ENCODE assay signal across 7 mouse cellular contexts in the genomic region with DNA sequence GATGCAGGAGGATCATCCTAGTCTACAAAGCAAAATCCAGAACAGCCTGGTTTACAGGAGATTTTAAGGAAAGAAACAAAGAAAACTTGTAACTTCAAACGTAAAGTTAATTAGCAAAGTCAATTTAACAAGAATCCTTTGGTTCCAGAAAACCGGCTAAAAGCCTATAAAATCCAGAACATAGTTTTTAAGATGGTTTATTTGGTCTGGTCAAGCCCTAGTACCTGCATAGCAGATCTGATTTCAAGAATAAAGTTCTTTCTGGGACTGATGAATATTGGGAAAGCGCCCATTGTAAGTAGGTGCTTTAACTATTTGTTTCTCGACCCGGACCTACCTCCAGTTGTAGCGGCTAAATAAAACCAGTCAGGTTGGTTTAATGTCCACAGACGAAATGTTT. TPM values are rescaled to one million over a fixed set of nuclear protein-coding genes. Genes with fewer than 3 reads are reported as not detected.
DNase-seq lines count a peak whose midpoint lies in the region; ATAC-seq and TF ChIP-seq lines count a peak whose summit lies in the region.

No protein-coding gene starts in this region.

- H3K27ac ChIP-seq in embryonic facial prominence, embryonic 15.5 days (replicated peaks) = no peak overlapping the region
- H3K27ac ChIP-seq in limb, embryonic 10.5 days = peak overlapping the region; percentile 81; the same call in 1 of the 2 replicates
- no peak overlapping the region for H3K27ac ChIP-seq in neural tube, embryonic 15.5 days (replicated peaks)

- no peaks in the 10 kb centered on the region for H3K9me3 ChIP-seq in embryonic facial prominence, embryonic 15.5 days (replicated peaks)
- H3K9me3 ChIP-seq in limb, embryonic 10.5 days (replicated peaks) = no peaks in the 10 kb centered on the region
- no peaks in the 10 kb centered on the region for H3K9me3 ChIP-seq in neural tube, embryonic 15.5 days (replicated peaks)

- H3K9ac ChIP-seq in embryonic facial prominence, embryonic 15.5 days = no peak overlapping the region; the same call in 1 of the 2 replicates
- peak overlapping the region; percentile 65 for H3K9ac ChIP-seq in neural tube, embryonic 15.5 days (replicated peaks)

- no peaks in the 10 kb centered on the region for H3K27me3 ChIP-seq in embryonic facial prominence, embryonic 15.5 days
- no peaks in the 10 kb centered on the region for H3K27me3 ChIP-seq in limb, embryonic 10.5 days (ENCODE audit: low read depth, poor library complexity, severe bottlenecking)
- H3K27me3 ChIP-seq in neural tube, embryonic 15.5 days (replicated peaks) = peaks cover 3% of the 10 kb centered on the region; the same call in 1 of the 2 replicates

- peaks cover 2% of the 10 kb centered on the region; the same call in 1 of the 2 replicates for H3K4me1 ChIP-seq in lung, adult 2 months (ENCODE audit: control insufficient read depth, insufficient read depth, low read length)
- peaks cover 12% of the 10 kb centered on the region; the same call in 1 of the 2 replicates for H3K4me1 ChIP-seq in embryonic facial prominence, embryonic 15.5 days
- peaks cover 4% of the 10 kb centered on the region; the same call in 1 of the 2 replicates for H3K4me1 ChIP-seq in limb, embryonic 10.5 days
- peaks cover 18% of the 10 kb centered on the region for H3K4me1 ChIP-seq in neural tube, embryonic 15.5 days

- no peak for ATAC-seq in embryonic facial prominence, embryonic 15.5 days (ENCODE audit: insufficient number of reproducible peaks, low FRiP score, low TSS enrichment, low read depth)
- no peak for ATAC-seq in neural tube, embryonic 15.5 days (ENCODE audit: low FRiP score)

- no peak for TF ChIP-seq CTCF in lung, adult 2 months (IDR thresholded peaks at IDR 0.05; ENCODE audit: insufficient read depth, low read length)

- no peak for TF ChIP-seq POLR2A in lung, adult 2 months (IDR thresholded peaks at IDR 0.05; ENCODE audit: borderline replicate concordance, extremely low read depth, low read depth, low read length)

- peaks cover 10% of the 10 kb centered on the region for H3K36me3 ChIP-seq in embryonic facial prominence, embryonic 15.5 days
- H3K36me3 ChIP-seq in limb, embryonic 10.5 days = peaks cover 11% of the 10 kb centered on the region
- H3K36me3 ChIP-seq in neural tube, embryonic 15.5 days = peaks cover 6% of the 10 kb centered on the region

- H3K4me3 ChIP-seq in lung, adult 2 months (replicated peaks; ENCODE audit: extremely low read depth, low read depth, low read length) = peak overlapping the region; percentile 93
- H3K4me3 ChIP-seq in embryonic facial prominence, embryonic 15.5 days (replicated peaks) = peak overlapping the region; percentile 86
- peak overlapping the region; percentile 83 for H3K4me3 ChIP-seq in limb, embryonic 10.5 days
- peak overlapping the region; percentile 78 for H3K4me3 ChIP-seq in neural tube, embryonic 15.5 days (replicated peaks)

- no peak for DNase-seq in lung, adult 2 months
- DNase-seq in lung, adult 18-20 months = no peak
- DNase-seq in limb, embryonic 10.5 days (ENCODE audit: low spot score) = no peak
- no peak for DNase-seq in right cerebral cortex, postnatal 36 days (ENCODE audit: low spot score in 2 of 2)
- no peak for DNase-seq in urinary bladder, postnatal 14 days (ENCODE audit: low spot score)

- peak overlapping the region; percentile 68 for H3K4me2 ChIP-seq in embryonic facial prominence, embryonic 15.5 days (replicated peaks)
- H3K4me2 ChIP-seq in neural tube, embryonic 15.5 days = peak overlapping the region; percentile 70

- WGBS in lung, adult 2 months = 13% methylated on average over 7 of the region's 7 CpGs
- 5% methylated on average over 7 of the region's 7 CpGs for WGBS in embryonic facial prominence, embryonic 15.5 days
- 14% methylated on average over 7 of the region's 7 CpGs for WGBS in limb, embryonic 10.5 days
- 6% methylated on average over 7 of the region's 7 CpGs for WGBS in neural tube, embryonic 15.5 days

RNA-seq across cellular contexts. Expression of a gene that starts 0.9 kb away (rescaled TPM):
- 5.7 and 8.3 TPM in 2 replicates for polyA plus RNA-seq in lung, adult 2 months (2012; rRNA removed)
- polyA plus RNA-seq in embryonic facial prominence, embryonic 15.5 days (2015; fragmentation: Nextera tagmentation; extraction: Ambion mirVana) = 31.4 and 34.4 TPM in 2 replicates
- polyA plus RNA-seq in limb, embryonic 10.5 days (2016; fragmentation: Nextera tagmentation; extraction: Ambion mirVana) = 32.7 and 34.5 TPM in 2 replicates
- polyA plus RNA-seq in neural tube, embryonic 15.5 days (2015; fragmentation: Nextera tagmentation; extraction: Ambion mirVana) = 66.7 and 73.0 TPM in 2 replicates
